Mouse (Mus musculus) gastrocnemius, postnatal 4 days (tissue): ENCODE data around the gene Pak2. TPM values are rescaled to one million over a fixed set of nuclear protein-coding genes. Genes with fewer than 3 reads are reported as not detected.
"Not testable (repeated sequence)": the region's sequence is repeated elsewhere in the genome, so short reads cannot be mapped to it uniquely, and the experiment has no call there.

ENCODE experiments used
- DNase-seq, 2 experiments: peaks; one replicate each; pipeline ENCODE4 v3.0.0; 2021 to 2022; ENCODE audit warnings: low spot score in 2 of 2, mixed read lengths in 2 of 2
- total RNA-seq, 2 experiments: library from RNA; stranded (reverse); gene quantifications; 2 replicates each; pipeline ENCODE4 v1.2.3; 2021

Pak2 gene
- total RNA-seq, 2 experiments from 2014 or later = 36.2 to 38.1 TPM

DNA sequence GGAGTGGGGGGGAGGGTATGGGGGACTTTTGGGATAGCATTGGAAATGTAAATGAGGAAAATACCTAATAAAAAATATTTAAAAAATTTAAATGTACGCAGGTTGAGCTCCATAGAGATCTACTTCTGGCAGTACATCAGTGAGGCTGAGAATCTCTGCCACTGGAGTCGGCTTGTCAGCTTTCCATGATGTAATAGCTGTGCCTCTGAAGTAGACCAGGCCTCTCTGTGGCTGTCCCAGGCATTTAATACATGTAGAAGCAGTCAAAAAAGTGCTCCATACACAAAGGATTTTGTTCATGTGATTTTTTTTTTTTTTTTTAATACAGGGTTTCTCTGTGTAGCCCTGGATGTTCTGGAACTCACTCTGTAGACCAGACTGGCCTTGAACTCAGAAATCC is 18.6 kb upstream of the Pak2 start:
- DNase-seq = not testable (repeated sequence)

DNA sequence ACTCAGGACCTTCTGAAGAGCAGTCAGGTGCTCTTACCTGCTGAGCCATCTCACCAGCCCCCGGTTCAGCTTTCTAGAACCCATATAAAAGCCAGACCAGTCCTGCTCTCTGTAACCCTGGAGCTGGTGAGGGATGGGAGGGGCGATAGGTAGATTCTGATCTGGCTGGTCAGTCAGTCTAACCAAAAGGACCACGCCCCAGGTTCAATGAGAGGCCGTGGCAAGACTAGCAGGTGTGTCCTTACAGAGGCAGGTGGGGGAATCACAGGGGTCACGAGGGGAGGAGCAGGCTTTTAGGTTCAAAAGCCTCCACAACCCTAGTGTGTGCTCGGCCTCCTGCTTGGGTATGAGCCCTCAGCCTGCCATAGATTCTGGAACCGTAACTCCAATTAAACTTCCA is 12.3 kb upstream of the Pak2 start:
- DNase-seq = no peak

GRCm38 (mm10) chr16:32087629-32088443 is 8.7 kb upstream of the Pak2 start:
- no peak for DNase-seq

- DNase-seq = no peak
Observed at GRCm38 (mm10) chr16:32078408-32078990, 643 bp downstream of the Pak2 start.

DNA sequence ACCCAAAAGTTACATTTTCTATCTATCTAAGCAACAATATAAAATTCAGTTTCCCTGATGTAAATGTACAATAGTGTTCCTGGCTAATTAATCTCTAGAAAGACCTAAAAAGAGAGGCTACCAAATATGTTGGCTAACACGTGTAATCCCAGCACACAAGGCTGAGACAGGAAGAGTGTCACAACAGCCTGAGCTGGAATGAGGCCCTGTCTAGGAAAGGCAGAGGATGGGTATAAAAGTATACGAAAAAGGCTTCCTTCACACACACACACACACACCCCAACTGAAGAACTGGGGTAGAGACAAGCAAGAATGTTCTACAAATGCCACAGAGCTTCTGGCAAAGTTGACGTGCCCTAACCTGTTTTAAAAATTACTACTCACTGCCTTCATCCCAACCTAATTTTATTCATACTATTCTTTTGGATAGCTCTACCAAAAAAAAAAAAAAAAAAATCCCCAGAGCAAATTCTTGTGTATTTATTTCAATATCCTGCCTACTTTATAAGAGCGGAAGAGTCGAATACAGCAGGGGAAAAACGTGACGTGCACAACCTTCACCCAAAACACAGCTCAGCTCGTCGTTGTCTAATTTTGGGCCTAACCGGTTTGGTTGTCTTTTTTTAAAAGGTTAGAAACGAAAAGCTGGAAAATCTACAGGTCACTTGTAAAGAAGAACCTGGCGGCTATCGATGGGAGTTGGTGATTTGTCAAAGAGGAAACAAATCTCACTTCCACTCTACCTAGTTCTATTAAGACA is 1.3 kb downstream of the Pak2 start:
- DNase-seq = no peak

DNA sequence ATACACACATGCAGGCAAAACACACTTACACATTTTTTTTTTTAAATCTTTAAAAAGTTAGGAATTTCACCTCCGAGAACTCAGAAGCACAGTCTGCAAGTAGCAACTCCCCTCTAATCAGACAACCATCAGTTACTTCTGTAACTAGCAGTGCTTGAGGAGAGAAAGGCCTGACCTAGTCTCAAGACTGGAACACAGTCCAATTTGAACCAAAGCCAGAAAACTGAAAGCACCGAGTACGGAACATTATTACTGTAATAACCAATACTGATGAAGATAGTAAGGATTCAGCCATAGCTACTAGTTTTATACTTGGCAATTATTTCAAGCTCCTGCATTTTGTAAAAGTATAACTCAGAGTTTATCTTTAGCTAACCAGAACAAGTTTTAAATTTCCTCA is 2.7 kb downstream of the Pak2 start:
- DNase-seq = no peak

DNA sequence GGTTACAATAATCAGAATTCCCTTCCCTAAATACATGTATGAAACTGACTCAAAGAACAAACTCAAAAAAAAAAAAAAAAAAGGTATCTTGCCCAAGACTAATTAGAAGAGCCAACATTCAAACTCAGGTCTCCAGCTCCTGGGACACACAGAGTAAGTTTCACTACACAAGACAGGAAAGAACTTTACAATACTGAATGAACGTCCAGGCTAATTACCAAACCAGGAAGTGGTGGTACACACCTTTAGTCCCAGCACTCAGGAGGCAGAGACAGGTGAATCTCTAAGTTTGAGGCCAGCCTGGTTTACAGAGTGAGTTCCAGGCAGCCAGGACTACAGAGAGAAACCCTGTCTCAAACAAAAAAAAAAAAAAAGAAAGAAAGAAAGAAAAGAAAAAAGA is 3.4 kb downstream of the Pak2 start:
- no peak for DNase-seq

- not testable (repeated sequence) for DNase-seq
Observed at GRCm38 (mm10) chr16:32070070-32070469, 9.1 kb downstream of the Pak2 start.

- DNase-seq = no peak
Observed at GRCm38 (mm10) chr16:32068389-32069300, 10.5 kb downstream of the Pak2 start.

DNA sequence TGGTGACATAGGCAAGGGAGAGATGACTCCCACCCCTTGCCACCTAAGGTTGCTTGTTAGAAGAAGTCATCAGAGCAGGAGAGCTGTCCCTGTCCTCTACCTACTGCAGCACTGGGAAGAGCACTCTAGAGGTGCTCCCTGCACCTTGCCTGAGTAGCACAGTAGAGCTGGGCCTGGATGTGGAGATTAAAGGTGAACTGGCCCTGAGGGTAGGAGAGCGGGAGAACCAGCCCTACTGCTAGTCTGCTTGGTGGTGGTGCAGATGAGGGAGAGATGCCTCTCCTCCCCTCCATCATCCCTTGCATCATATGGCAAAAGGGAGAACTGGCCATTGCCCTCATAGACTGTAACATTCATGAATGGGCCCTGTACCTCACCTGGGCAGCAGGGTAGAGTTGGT is 12.2 kb downstream of the Pak2 start:
- no peak for DNase-seq

GRCm38 (mm10) chr16:32063900-32064299 is 15.2 kb downstream of the Pak2 start:
- no peak for DNase-seq

DNA sequence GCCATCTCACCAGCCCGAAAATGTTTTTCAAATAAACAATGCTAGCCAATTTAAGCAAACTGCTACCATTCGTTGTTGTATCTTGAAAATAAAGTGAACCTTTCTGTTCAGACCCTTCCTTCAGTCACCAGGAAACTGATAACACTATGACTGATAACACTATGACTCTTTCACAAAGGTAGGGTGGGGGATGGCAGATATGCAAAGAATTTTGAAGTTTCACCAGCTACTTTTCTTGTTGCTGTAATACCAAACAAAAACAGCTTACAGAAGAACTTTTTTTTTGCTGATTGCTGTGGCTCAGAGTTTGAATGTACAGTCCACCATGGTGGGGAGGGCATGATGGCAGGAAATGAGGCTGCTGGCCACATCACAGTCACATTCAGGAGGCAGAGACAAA is 16.9 kb downstream of the Pak2 start:
- no peak for DNase-seq

DNA sequence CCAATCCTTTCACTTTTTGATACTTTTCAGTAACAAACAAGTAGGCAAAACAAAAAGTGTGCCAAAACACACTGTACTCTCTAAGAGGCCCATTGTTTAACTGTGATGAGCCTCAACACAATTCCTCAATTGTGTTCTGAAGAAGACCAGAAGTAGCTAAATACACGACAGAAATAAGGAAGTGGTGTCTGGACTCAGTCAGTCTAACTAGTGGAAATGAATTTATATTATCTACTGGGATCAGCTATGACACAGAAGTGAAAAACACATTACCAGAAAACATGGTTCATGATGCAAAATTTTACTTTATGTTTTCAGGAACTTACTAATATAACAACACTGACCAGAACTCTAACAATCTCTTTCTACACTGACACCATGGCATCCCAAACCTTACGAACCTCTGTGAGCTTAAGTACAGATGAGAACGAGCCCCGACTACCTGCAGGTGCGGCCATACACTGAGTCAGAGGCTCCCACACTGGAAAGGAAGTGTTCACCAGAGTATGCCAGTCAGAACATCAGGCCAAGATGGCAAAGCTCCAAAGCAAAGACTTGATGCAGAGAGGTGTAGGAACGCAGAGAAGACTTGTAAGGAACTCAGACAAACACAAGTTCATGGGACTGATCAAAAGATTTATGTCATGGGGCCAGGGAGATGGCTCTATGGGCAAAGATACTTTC is 19.2 kb downstream of the Pak2 start:
- DNase-seq = no peak

DNA sequence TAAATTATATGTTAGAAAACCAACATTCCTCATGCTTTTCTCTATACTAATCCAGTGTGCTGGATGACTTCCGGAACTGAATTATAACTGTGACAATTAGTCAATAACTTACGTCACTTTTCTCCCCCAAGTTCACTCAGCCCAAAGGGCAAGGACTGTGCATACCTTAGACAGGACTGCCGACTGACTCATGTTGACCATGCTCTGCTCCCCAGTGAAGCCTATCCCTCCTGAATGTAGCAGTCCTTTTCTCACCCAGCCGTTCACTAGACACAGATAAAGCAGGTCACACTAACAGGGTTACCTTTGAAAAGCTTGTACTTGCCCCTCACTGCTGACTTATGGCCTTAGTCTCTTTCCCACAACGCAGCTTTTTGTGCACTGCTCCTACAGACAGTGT is 20.3 kb downstream of the Pak2 start:
- DNase-seq = no peak

DNA sequence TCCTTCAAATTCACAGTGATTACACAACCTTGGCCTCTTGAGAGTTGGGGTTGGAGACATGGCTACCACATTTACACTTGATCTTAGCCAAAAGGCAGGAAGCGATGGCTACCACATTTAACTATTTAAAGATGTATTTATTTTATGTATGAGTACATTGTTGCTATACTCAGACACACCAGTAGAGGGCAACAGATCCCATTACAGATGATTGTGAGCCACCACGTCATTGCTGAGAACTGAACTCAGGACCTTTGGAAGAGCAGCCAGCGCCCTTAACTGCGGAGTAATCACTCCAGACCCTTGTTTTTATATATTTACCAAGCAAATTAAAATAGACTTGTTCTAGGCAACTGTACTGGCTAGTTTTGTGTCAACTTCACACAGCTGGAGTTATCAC is 36.8 kb downstream of the Pak2 start:
- no peak for DNase-seq

DNA sequence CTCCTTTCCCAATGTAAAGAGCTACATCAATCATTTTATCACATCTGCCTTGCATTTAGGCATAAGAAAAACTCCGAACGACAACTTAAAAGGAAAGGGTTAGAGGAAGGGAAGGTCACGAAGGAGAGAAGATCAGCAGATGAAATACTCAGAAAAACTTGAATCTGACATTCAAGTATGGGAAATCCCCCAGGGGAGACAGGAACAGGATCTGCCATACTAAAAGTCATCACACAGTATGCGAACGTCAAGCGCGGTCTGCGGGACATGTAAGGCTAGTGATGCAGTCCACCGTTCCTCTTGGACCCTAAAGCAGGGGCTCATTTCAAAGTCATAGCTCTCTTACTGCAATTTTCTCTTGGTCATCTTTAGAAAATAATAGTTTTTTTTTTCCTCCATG is 59.5 kb downstream of the Pak2 start:
- DNase-seq = no peak

GRCm38 (mm10) chr16:32010330-32010729 is 68.8 kb downstream of the Pak2 start:
- DNase-seq = no peak

DNA sequence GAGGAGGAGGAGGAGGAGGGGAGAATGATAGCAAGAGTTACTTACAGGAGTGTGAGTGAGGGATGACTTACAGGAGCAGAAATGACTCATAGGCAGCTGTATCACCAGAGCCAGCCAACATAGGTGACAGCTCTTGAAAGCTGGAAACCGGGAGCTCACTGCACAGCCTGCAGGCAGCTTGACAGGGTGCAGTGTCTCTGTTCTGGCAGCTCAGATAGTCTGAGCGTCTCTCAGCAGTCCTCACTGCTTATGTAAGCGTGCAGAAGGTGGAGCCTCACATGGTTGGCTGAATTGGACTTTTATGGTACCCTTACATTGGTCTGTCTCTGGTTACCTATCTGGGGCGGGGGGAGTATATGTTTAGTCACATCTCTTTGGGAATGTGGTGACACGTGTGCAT is 69.2 kb downstream of the Pak2 start:
- DNase-seq = no peak

- no peak for DNase-seq
Observed at GRCm38 (mm10) chr16:32008529-32009293, 70.4 kb downstream of the Pak2 start.

DNA sequence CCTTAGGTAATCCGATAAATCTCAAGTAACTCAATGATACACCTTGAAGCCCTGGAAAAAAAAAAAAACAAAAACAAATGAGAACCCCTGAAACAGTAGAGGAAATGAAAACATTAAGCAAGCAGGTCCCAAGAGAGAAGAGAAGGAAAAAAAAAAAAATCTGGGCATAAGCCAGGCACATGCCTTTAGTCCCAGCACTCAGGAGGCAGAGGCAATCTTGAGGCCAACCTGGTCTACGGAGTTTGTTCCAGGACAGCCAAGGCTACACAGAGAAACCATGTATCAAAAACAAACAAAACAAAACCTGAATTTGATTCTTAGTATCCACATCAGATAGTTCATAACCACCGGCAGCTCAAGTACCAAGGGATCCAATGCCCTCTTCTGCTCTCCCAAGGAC is 74.4 kb downstream of the Pak2 start:
- no peak for DNase-seq
